Mouse (Mus musculus) urinary bladder, postnatal 14 days (tissue): ENCODE results near the gene Ate1.
"Not testable (repeated sequence)": the region's sequence is repeated elsewhere in the genome, so short reads cannot be mapped to it uniquely, and the experiment has no call there.

Experiments used
- DNase-seq: peaks from one replicate; pipeline ENCODE4 v3.0.0; 2021; ENCODE audit warnings: low spot score

Gene Ate1

GRCm38 (mm10) chr7:130403346-130403745, 116.8 kb downstream of the Ate1 start:
- DNase-seq: no peak

DNA sequence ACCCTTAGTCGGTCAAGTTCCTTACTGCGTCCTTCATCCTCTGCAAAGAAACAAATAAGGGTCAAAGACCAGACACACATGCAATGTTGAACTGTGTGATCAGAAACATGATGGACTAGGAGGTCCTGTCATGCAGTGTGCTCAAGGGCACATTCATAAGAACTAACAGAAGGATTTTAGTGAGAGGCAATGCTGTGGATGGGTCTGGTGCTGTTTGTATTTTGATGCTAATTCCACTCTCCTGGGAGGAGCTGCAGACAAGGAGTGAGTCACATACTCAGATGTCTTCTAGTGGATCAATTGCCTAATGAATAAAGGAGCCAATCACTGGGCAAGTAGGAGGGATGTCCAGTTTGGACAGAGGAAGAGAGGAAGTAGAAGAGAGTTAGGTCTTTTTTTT, 125.5 kb downstream of the Ate1 start:
- DNase-seq: no peak

DNA sequence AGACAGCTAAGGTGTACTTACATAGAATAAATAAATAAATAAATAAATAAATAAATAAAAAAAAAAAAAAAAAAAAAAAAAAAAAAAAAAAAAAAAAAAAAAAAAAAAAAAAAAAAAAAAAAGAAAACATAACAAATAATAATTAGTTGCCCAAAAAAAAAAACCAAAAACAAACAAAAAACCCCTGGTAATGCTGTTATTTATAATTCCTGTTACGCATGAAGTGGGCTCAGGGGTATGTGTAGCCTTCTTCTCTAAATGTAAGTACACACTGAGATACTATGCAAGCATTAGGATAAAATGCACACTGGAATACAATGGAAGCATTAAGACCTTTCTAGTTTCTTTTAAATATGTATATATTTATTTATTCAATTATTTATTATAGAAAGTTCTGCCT, 130.1 kb downstream of the Ate1 start:
- not testable (repeated sequence) for DNase-seq

- DNase-seq: no peak
These were observed 133.9 kb downstream of the Ate1 start for GRCm38 (mm10) chr7:130386308-130386707.

DNA sequence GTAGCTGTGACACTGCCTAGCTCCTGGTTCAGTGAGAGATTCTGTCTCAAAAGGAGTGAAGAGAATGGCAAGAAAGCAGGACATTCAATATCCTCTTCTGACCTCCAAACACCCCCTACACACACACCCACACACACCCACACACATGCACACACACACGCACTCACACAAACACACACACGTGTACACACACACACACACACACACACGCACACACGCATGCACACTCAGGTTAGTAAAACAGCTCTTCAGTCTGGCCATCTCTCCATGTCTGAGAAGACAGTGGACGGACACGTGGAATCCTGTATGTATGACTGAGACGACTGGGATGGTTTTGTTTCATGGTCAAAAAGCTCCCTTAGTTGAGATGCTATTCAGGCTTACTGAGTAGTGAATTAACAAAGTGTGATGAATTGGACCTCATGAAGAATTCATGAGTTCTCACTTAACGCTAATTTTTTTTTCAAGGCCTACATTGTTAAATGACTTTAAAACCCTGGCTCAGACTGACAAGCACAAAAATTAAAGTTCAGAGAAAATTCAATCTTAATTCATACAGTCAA, 134.4 kb downstream of the Ate1 start:
- DNase-seq: no peak

- DNase-seq: no peak
These were observed 138.0 kb downstream of the Ate1 start for GRCm38 (mm10) chr7:130382126-130382525.

DNA sequence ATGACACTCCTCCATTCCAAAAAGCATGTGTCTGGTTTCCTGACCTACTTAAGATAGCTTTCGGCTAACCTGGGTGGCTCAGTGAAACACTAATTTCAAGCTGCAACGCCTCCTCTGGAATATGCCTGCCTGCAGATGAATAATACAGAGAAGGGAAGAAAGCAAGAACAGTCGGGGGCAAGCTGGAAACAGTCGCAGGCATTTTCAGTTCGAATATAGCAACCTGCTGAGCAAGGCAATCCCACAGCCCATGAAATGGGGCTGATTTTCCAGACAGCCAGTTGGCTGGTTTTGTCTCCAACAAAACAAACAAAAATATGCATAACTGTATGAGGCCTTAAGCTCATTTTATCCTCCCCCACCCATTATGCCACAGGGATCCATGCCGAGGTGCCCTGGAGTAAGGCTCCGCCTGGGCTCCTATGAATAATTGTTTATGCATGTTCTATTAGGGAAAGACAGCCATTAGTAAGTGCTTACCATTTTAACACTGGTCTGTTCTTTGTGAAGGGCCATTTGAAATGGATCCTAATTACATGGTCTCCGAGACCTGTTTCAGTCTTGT, 138.7 kb downstream of the Ate1 start:
- DNase-seq: no peak

- peak; percentile 17 for DNase-seq
These were observed 139.3 kb downstream of the Ate1 start for GRCm38 (mm10) chr7:130380769-130381355.

DNA sequence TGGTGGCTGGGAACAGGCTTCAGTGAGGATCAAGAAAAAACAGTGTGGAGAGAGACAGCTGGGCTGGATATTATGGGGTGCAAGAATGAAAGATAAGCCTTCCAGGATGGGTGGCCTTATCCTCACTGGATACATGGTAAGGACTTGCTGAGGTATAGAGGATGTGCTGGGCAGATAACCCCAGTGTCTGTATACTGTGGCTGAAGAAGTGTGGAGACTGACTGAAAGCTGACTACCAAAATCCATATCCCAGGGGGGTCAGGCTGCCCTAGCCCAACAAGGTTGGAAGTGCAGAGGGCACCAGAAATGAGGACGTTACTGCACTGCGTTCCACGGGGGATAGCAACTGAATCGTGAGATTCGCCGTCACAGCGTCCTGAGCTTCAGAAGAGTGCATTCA, 139.8 kb downstream of the Ate1 start:
- DNase-seq: no peak

- DNase-seq: no peak
These were observed 140.3 kb downstream of the Ate1 start for GRCm38 (mm10) chr7:130379886-130380285.

- DNase-seq: no peak
These were observed 141.9 kb downstream of the Ate1 start for GRCm38 (mm10) chr7:130378308-130378707.

DNA sequence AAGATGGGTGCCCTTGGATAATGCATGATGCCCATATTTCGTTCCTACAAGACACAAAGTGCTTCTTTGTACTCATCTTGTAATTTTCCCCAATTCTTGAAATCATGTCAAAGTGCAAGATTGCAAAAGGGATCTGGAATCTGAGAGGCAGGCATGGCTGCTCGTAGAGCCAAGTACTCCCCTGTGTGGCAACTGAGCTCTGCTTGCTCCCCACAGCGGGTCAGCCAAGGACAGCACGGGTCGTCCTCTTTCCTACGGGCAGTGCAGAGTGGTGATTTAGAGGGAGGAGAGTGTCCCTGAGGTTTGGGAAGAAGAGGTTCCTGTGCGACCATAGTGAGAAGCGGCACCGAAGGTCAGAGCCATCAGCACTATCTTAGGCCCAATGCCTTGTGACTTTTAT, 145.9 kb downstream of the Ate1 start:
- no peak for DNase-seq

- no peak for DNase-seq
These were observed 151.1 kb downstream of the Ate1 start for GRCm38 (mm10) chr7:130368827-130369641.

GRCm38 (mm10) chr7:130368036-130368826, 151.9 kb downstream of the Ate1 start:
- no peak for DNase-seq

- DNase-seq: no peak
These were observed 152.7 kb downstream of the Ate1 start for GRCm38 (mm10) chr7:130367222-130368035.

GRCm38 (mm10) chr7:130365711-130366110, 154.5 kb downstream of the Ate1 start:
- no peak for DNase-seq
